Mouse (Mus musculus) layer of hippocampus, postnatal 14 days (tissue): ENCODE measurements at regions not wholly inside any gene's neighbourhood (a gene's known extent, or its start where the extent isn't known, plus 50 kb on each side); places are given as distances from the start of the nearest gene placed in this dataset.

ENCODE experiments used
- DNase-seq, 2 experiments: peaks; one replicate each; pipeline ENCODE4 v3.0.0; 2021 to 2022; ENCODE audit warnings: low spot score in 2 of 2, mixed read lengths in 1 of 2

DNA sequence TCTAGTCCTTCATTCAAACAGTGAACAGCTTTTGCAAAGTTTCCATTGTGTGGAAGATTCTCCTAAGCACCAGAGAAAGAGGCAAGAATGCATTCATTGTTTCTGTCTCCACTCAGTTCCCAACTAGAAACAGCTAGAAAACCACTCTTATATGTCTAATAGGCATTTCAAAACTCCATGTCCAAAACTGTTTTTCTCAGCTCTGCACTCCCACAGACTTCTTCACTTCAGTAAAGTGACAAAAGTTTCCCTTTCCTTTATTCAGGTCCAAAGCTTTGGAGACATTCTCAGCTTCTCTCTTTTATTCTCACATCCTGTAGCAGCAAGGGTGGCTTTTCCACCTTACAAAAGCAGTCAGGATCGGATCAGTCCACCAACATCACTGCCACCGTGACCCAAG lies 166.0 kb downstream of the Mreg start:
- DNase-seq, result no peak

DNA sequence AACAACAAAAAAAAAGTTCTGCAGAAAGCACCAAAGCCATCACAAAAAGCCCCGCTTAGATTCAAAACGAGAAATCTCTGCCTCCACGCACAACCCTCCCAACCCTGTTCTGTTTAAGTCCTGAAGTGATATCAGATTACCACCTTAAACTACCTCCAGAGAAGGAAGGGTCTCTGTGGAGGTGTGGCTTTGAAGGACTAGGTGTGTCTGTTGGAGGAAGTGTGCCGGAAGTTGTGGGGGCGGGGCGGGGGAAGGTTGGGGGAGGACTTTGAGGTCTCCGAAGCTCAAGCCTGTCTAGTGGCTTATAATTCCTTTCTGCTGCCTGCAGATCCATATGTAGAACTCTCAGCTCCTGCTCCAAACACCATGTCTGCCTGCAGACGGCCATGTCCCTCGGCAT lies 173.6 kb downstream of the Mreg start:
- no peak for DNase-seq

DNA sequence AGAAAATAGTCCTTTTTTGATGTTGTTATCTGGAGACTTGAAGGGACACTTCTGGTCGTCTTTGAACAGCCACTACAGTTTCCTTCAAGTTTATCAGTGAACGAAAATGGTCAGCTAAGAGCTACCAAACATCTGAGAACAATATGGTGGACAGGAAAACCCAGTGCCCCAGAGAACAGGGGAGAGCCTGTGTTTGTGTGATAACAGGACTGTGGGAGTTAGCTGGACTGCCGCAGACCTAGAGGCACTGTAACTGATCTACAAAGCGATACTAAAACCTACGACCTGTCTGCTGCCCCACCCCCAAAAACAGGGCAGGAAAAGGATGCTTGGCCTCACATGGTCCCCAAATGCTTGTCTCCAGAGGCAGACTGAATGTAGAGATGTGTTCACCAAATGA lies 175.5 kb downstream of the Mreg start:
- DNase-seq, result no peak

GRCm38 (mm10) chr1:72036141-72036540 lies 176.0 kb downstream of the Mreg start:
- no peak for DNase-seq

DNA sequence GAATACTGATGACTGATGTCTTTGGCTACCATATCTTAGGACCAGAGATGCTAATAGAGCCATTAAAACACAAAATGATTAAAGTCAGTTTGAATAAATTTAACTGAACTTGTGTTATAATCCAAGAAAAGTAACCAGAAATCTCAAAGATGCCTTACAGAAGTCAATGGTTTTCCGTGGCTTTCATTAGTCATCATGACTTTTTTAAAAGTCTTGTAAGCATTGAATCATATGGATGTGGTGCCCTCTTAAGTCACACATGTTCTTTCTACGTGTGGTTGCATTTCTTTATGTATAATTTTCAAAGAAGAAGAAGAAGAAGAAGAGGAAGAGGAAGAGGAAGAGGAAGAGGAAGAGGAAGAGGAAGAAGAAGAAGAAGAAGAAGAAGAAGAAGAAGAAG lies 178.2 kb downstream of the Mreg start:
- DNase-seq, result no peak

DNA sequence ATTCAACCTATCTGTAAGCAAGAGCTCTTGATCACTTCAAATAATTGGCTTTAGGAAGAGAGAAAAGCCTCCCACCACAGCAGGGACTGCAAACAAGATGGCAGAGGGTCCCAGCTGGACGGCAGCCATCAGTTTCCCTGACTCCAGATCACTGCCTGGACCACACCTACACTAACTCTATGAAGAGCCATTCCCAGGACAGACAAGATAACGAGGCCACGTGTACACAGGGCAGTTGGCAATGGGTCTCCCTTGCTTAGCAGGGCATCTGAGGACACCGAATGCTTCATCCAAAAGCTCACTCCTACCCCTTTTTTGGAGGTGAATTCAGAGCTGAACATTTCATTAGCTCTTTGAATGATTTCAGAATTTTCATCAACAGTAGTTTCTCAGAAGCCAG lies 179.9 kb downstream of the Mreg start:
- DNase-seq, result peak; percentile 27 to 49

DNA sequence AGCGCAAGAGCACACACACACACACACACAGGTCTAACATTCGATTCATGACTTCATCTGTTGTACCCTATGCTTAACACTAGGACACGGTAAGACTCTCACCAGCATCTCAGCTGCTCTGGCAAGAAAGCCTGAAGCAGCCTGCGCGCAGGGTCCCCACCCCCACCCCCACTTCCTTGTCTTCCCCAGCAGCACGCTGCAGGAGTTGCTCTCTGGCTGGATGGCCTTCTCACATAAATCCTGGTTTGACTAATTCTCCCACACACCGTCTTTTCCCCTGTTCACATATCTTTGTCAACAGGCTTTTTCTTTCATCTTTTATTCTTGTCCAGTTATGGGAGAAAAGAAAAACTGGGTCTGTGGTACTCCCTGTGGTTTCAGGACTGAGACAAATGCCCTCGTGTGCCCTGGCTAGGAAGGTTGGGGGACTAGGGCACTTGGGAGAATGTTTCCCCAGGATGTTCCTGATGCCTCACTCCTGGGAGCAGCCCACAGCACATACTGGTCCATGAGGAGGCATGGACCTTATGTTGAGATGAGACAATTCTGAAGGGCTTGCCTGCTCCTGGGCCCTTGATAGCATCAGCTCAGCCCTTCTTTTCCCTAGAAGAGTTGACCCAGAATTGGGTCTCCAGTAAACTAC lies 181.2 kb downstream of the Mreg start:
- no peak for DNase-seq

GRCm38 (mm10) chr1:72029625-72030024 lies 182.5 kb downstream of the Mreg start:
- no peak for DNase-seq

GRCm38 (mm10) chr1:72026861-72027260 lies 185.2 kb downstream of the Mreg start:
- no peak for DNase-seq

- DNase-seq, result no peak
Measured at GRCm38 (mm10) chr1:72022631-72023030, 189.5 kb downstream of the Mreg start.

DNA sequence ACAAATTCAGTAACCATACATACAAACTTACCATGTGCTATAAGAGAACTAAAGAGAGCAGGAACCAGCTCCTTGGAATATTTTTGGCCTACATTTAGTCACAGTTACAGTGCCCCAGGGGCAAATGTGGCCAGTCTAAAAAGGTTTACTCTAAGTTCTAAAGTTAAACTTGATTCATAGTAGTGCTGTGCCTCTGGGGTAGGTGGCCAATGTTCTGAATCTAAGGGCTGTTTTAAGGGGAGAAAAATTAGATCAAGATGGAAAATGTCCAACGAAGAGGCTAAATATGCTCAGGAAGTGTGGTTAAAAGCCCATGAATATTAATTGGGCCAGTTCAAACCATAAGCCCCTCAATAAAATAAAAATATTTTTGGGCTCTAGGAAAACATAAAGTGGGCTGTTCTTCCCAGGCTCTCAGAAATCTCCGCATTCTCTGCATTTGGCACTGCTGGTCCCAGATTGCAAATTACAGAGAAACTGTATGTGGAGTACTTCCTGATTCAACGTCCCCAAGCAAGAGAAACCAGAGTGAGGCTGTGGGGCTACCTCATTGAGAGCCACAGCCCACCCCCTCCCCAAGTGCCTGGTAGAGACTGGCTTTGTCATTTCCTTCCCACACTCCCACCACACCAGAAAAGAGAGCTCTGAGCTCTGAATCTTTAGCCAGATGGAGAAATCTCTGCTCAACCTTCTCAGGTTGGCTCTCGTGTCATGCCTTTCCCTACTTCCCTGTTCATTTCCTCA lies 193.5 kb downstream of the Mreg start:
- DNase-seq, result no peak

DNA sequence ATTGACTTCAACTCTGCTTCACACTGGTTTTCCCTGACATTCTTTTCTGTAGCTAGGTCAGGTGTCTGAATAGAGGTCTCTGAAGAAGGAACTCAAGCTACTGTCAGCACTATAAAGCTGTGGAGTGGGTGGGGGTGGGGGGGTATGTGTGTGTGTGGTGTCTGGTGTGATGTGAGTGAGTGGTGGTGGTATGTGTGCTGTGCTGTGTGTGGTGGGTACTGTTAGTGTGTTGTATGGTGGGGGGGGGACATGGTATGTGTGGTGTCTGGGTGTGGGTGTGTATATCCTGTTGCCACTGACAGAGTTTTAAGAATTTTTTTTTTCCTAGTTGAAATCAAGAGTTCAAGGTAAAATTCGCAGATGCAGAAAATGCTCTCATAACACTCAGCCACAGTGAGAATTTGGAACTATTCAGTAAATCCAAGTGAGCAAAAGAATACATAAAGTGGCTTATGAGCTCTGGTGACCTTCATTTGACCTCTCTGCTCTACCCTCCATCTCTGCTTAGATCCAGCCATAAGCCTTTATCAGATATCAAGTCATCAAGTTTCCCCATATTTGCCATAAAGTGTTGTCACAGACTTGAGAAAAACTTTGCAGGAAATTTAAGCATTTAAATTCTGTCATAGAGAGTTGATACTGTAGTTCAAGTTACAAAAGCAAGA lies 194.2 kb downstream of the Mreg start:
- no peak for DNase-seq

DNA sequence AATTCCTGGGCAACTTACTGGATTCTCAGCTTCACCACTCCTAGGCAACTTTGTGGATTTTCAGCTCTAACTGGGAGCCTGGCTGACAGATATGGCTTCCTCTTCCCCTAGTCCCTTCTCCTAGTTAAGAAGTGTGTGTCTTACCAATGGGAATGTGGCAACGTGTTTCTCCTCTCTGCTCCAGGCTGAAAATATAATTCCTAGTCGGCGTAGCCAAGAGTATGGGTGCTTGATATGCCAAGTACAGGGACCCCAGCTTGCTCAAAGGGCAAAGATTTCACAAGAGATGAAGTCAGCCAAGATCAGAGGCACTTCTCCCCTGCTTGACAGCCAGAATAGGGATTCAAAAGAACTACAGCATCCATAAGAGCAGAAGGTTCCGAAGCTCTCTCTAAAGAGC lies 196.6 kb downstream of the Mreg start:
- DNase-seq, result no peak

DNA sequence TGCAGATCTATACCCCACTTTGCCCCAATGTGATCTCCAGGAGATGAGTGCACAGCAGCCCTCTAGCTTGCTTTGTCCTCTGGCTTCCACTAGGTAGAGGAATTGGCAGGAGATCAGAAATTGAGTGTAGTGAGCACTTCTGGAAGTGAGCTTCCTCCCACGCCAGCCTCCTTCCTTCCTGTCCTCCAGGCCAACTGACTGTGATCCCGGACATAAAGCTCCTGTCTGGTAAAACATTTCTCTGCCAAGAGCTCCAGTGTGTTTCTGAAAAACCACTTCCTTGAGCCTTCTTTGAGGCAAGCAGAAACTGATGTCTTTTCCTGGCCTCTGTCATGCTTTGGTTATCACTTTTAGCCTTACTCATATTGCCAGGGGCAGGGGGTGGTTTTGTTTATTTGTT lies 197.5 kb downstream of the Mreg start:
- DNase-seq, result no peak

- DNase-seq, result no peak
Measured at GRCm38 (mm10) chr1:72013863-72014262, 198.2 kb downstream of the Mreg start.

GRCm38 (mm10) chr1:72012710-72013109 lies 199.4 kb downstream of the Mreg start:
- DNase-seq, result no peak

DNA sequence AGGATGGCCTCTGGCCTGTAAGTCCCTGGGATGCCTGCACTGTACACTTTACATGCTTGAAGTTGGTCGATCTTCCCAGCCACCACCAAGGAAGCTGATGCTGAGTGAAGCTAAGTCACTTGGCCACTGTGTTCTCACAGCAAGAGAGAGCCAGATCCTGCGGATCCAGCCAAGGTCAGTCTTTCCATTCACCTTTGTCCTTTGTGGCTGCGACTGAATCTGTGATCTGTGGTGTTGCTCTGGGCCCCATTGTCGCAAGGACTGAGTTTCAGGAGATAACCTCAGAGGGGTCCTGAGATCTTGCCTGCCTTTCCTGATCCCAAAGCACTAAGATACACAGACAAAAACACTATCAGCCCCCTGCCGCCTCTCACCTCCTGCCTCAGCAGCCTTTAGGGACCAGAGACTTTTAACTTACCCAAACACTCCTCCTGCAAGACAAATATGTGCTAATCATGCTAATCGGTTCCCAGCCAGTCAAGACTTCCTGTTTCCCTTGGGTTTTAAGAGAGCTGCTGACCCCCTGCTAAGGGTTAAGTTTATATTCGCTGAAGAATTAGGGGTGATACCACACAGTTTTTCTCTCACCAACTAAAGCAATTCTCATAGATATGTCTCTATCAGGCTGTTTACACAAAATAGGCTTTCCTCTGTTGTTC lies 202.7 kb downstream of the Mreg start:
- no peak for DNase-seq

DNA sequence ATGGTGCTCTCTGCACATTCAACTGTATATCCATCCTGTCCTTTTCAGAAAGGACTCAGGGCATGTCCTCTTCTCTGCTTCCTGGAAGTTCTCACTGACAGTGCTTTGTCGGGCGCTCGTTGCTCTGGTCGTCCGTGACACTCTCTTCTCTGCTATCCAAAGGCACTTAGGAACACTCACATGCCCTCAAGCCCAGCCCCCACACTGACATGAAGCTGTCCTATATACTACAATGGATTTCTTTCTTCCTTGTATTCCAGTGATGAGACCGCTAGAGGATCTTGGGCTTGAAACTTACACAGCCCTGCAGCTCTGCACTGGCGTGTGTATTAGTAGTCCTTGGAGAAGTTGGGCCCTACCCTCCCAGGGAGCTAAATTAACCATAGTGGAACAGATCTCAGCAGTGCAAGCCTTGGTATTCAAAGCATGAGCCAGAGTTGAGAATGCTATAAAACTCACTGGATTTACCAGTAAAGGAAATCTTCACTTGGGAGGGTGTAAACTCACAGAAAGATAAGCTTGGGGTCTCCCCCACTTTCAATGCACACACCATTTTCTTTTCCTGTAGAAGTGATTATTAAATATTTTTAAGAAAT lies 205.3 kb downstream of the Mreg start:
- no peak for DNase-seq

- no peak for DNase-seq
Measured at GRCm38 (mm10) chr1:72005956-72006355, 206.2 kb downstream of the Mreg start.

DNA sequence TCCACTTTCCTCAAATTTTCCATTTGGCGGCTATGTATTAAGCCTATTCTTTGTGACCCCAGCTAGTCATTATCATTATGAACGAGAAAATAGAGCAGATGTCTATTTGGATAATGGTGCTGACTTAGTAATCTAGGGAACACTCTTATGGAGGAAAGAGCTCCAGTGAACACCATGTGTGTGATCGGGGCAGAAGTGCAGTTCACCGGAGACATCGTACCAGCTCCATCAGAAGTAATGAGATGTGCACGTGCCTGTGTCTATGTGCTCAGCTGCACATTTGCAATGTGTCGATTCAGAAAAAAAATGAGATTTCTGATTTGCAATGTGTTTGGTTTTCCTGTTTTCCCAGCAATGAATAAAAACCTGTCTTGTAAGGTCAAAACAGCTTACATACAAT lies 206.6 kb downstream of the Mreg start:
- no peak for DNase-seq

GRCm38 (mm10) chr1:72003424-72004278 lies 208.5 kb downstream of the Mreg start:
- no peak for DNase-seq
